Mouse (Mus musculus) ES-Bruce4 (cell line): ENCODE data around the gene Alg2. TPM values are rescaled to one million over a fixed set of nuclear protein-coding genes. Genes with fewer than 3 reads are reported as not detected.

Source experiments
- H3K27ac ChIP-seq: 2 replicates; pipeline ENCODE4 v1.5.1; 2012; ENCODE audit warnings: low read length, inconsistent platforms; ENCODE audit not compliant: insufficient read depth
- H3K27me3 ChIP-seq: 2 replicates; pipeline ENCODE4 v1.6.1; 2012; ENCODE audit warnings: mild to moderate bottlenecking, low read length, inconsistent platforms; ENCODE audit not compliant: control insufficient read depth, poor library complexity, insufficient read depth, severe bottlenecking
- H3K36me3 ChIP-seq: 2 replicates; pipeline ENCODE4 v1.6.1; 2012; ENCODE audit warnings: inconsistent platforms, mild to moderate bottlenecking, low read length, moderate library complexity; ENCODE audit not compliant: control insufficient read depth, poor library complexity, insufficient read depth, severe bottlenecking
- H3K4me1 ChIP-seq: one replicate; pipeline ENCODE4 v1.8.1; 2011; ENCODE audit warnings: low read length; ENCODE audit not compliant: control insufficient read depth, insufficient read depth
- H3K4me3 ChIP-seq: 2 replicates; pipeline ENCODE4 v1.5.1; 2011; ENCODE audit warnings: low read depth, mild to moderate bottlenecking, low read length
- H3K9ac ChIP-seq: 2 replicates; pipeline ENCODE4 v1.6.1; 2012; ENCODE audit warnings: low read depth, mild to moderate bottlenecking, inconsistent platforms; ENCODE audit not compliant: poor library complexity, severe bottlenecking
- H3K9me3 ChIP-seq: replicated peaks from 2 replicates; pipeline ENCODE4 v1.6.1; 2012; ENCODE audit warnings: mild to moderate bottlenecking, low read length, inconsistent platforms; ENCODE audit not compliant: control insufficient read depth, poor library complexity, insufficient read depth, severe bottlenecking
- CTCF ChIP-seq: IDR thresholded peaks from one replicate; pipeline ENCODE4 v1.8.1; 2011; ENCODE audit warnings: low read depth, low read length
- EP300 ChIP-seq: IDR thresholded peaks from 2 replicates; pipeline ENCODE4 v1.6.1; 2011; ENCODE audit warnings: low read depth, low read length; ENCODE audit not compliant: insufficient read depth
- POLR2A ChIP-seq: IDR thresholded peaks from one replicate; pipeline ENCODE4 v1.8.1; 2011; ENCODE audit warnings: low read length; ENCODE audit not compliant: insufficient read depth
- polyA plus RNA-seq: library from polyadenylated mRNA; stranded (reverse); fragments of >200 nt; gene quantifications from 2 replicates; pipeline ENCODE4 v1.2.4, GENCODE M21; 2011; ENCODE audit warnings: low read depth; ENCODE audit not compliant: missing spikeins, insufficient read depth, insufficient read length

Alg2 gene
- polyA plus RNA-seq, 1 experiment: 14.1 TPM

- Histone ChIP-seq H3K4me3 (no peak overlapping the region), H3K9me3 (no peaks in the 10 kb centered on the region), H3K36me3 (no peaks in the 10 kb centered on the region), H3K4me1 (peaks cover 2% of the 10 kb centered on the region), H3K9ac (no peak overlapping the region), H3K27me3 (no peaks in the 10 kb centered on the region), H3K27ac (no peak overlapping the region)
- no peak for TF ChIP-seq CTCF
- TF ChIP-seq EP300: no peak
- TF ChIP-seq POLR2A: no peak
These were observed 25.6 kb downstream of the Alg2 start for GRCm38 (mm10) chr4:47448526-47448925.

- no peaks in the 10 kb centered on the region for H3K9me3 ChIP-seq
- H3K4me3 ChIP-seq: no peak overlapping the region
- H3K36me3 ChIP-seq: no peaks in the 10 kb centered on the region
- no peaks in the 10 kb centered on the region for H3K27me3 ChIP-seq
- no peak overlapping the region for H3K9ac ChIP-seq
- no peaks in the 10 kb centered on the region for H3K4me1 ChIP-seq
- no peak overlapping the region for H3K27ac ChIP-seq
- TF ChIP-seq EP300 (no peak), CTCF (no peak), POLR2A (no peak)
These were observed 33.2 kb downstream of the Alg2 start for GRCm38 (mm10) chr4:47440951-47441350.

GRCm38 (mm10) chr4:47438956-47439355, 35.2 kb downstream of the Alg2 start:
- Histone ChIP-seq H3K36me3 (no peaks in the 10 kb centered on the region), H3K9me3 (no peaks in the 10 kb centered on the region), H3K27ac (no peak overlapping the region), H3K9ac (no peak overlapping the region), H3K27me3 (no peaks in the 10 kb centered on the region), H3K4me1 (no peaks in the 10 kb centered on the region), H3K4me3 (no peak overlapping the region)
- TF ChIP-seq EP300 (no peak), POLR2A (no peak), CTCF (no peak)

GRCm38 (mm10) chr4:47437365-47438340, 36.5 kb downstream of the Alg2 start:
- H3K4me3 ChIP-seq: peak overlapping the region; percentile 51
- H3K27ac ChIP-seq: no peak overlapping the region
- no peak for TF ChIP-seq POLR2A
- TF ChIP-seq EP300: no peak
- TF ChIP-seq CTCF: peak; percentile 86
- no peaks in the 10 kb centered on the region for H3K4me1 ChIP-seq
- no peak overlapping the region for H3K9ac ChIP-seq
- no peaks in the 10 kb centered on the region for H3K27me3 ChIP-seq
- no peaks in the 10 kb centered on the region for H3K9me3 ChIP-seq
- no peaks in the 10 kb centered on the region for H3K36me3 ChIP-seq

- H3K4me3 ChIP-seq: no peak overlapping the region
- no peaks in the 10 kb centered on the region for H3K27me3 ChIP-seq
- no peaks in the 10 kb centered on the region for H3K36me3 ChIP-seq
- no peak for TF ChIP-seq EP300
- TF ChIP-seq CTCF: no peak
- no peak for TF ChIP-seq POLR2A
- H3K27ac ChIP-seq: no peak overlapping the region
- H3K9me3 ChIP-seq: no peaks in the 10 kb centered on the region
- H3K4me1 ChIP-seq: no peaks in the 10 kb centered on the region
- H3K9ac ChIP-seq: no peak overlapping the region
These were observed 38.4 kb downstream of the Alg2 start for GRCm38 (mm10) chr4:47435566-47436360.

- Histone ChIP-seq H3K27ac (no peak overlapping the region), H3K9ac (no peak overlapping the region), H3K36me3 (no peaks in the 10 kb centered on the region), H3K9me3 (no peaks in the 10 kb centered on the region), H3K27me3 (no peaks in the 10 kb centered on the region), H3K4me3 (no peak overlapping the region), H3K4me1 (no peaks in the 10 kb centered on the region)
- TF ChIP-seq EP300 (no peak), CTCF (no peak), POLR2A (no peak)
These were observed 39.0 kb downstream of the Alg2 start for GRCm38 (mm10) chr4:47435131-47435530.
